Mouse (Mus musculus) thymus, adult 2 months (tissue): ENCODE data around the gene Dmrta2.

Experiments used
- CTCF ChIP-seq: fragments of 200-500 bp; IDR thresholded peaks from 2 replicates; pipeline ENCODE4 v1.5.1; 2012; ENCODE audit warnings: mild to moderate bottlenecking, control low read depth, low read length, moderate library complexity, borderline replicate concordance; ENCODE audit not compliant: control insufficient read depth, poor library complexity, insufficient read depth; ENCODE audit errors: extremely low read depth
- POLR2A ChIP-seq: fragments of 200-500 bp; IDR thresholded peaks from 2 replicates; pipeline ENCODE4 v1.6.1; 2012; ENCODE audit warnings: mild to moderate bottlenecking, low read length, control low read depth, moderate library complexity; ENCODE audit not compliant: control insufficient read depth, poor library complexity, insufficient read depth; ENCODE audit errors: extremely low read depth

DNA sequence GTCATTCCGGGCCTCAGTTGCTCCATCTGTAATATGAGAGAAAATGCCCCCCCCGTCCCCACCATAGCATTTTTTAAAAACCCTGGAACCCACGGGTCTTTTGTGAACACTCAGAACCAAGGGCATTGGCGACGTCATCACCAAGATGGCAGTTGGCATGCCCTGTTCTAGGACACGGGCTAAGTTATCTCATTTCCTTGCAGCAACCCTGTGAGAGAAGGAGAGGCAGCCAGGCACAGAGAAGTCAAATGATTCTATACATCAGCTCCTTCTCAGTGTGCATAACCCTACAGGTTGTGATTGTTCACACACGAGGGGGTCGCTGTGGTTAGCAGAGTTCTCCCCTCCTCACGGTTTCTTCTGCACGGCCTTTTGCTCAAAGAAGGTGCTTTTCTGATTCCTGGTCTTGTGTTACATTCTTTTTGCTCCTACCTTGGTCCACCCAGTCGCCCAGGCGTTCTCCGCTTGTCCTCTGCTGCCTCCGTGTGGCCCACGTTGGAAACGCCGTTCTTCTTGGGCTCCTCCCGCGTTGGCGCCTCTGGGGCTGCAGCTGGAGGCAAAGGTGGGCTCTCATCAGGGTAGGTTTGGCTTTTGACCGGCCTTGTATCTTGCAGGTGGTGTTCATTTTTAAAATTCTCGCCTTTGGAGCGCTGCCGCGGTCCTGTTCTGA, 44.2 kb downstream of the Dmrta2 start:
- no peak for TF ChIP-seq POLR2A
- peak; percentile 84 for TF ChIP-seq CTCF
